Mouse (Mus musculus): ENCODE results near the gene Ssh2. TPM values are rescaled to one million over a fixed set of nuclear protein-coding genes. Genes with fewer than 3 reads are reported as not detected.
"Not testable (repeated sequence)": the region's sequence is repeated elsewhere in the genome, so short reads cannot be mapped to it uniquely, and the experiment has no call there.

The Ssh2 gene
- polyA plus RNA-seq, 1 experiment: 0.47 TPM

- peaks cover 15% of the 10 kb centered on the region for H3K4me1 ChIP-seq (ENCODE audit: control insufficient read depth)
- H3K27me3 ChIP-seq (ENCODE audit: control insufficient read depth): no peaks in the 10 kb centered on the region
- H3K9me3 ChIP-seq (ENCODE audit: control insufficient read depth, low read length): no peaks in the 10 kb centered on the region
- TF ChIP-seq TAL1 (IDR thresholded peaks at IDR 0.05; ENCODE audit: low read length) (no peak), GATA1 (IDR thresholded peaks at IDR 0.05; ENCODE audit: low read length) (no peak)
- no peak overlapping the region for H3K4me3 ChIP-seq (replicated peaks)
- no peaks in the 10 kb centered on the region for H3K36me3 ChIP-seq (ENCODE audit: control insufficient read depth)
Observed at GRCm38 (mm10) chr11:77371088-77371487, 155.0 kb downstream of the Ssh2 start.

GRCm38 (mm10) chr11:77371696-77372095 lies 155.6 kb downstream of the Ssh2 start:
- Histone ChIP-seq H3K9me3 (ENCODE audit: control insufficient read depth, low read length) (no peaks in the 10 kb centered on the region), H3K4me1 (ENCODE audit: control insufficient read depth) (peaks cover 15% of the 10 kb centered on the region), H3K27me3 (ENCODE audit: control insufficient read depth) (no peaks in the 10 kb centered on the region), H3K36me3 (ENCODE audit: control insufficient read depth) (no peaks in the 10 kb centered on the region), H3K4me3 (replicated peaks) (no peak overlapping the region)
- TF ChIP-seq GATA1 (IDR thresholded peaks at IDR 0.05; ENCODE audit: low read length): no peak

- peaks cover 15% of the 10 kb centered on the region for H3K4me1 ChIP-seq (ENCODE audit: control insufficient read depth)
- no peaks in the 10 kb centered on the region for H3K36me3 ChIP-seq (ENCODE audit: control insufficient read depth)
- no peaks in the 10 kb centered on the region for H3K9me3 ChIP-seq (ENCODE audit: control insufficient read depth, low read length)
- H3K4me3 ChIP-seq (replicated peaks): no peak overlapping the region
- TF ChIP-seq TAL1 (IDR thresholded peaks at IDR 0.05; ENCODE audit: low read length) (no peak), GATA1 (IDR thresholded peaks at IDR 0.05; ENCODE audit: low read length) (no peak)
- H3K27me3 ChIP-seq (ENCODE audit: control insufficient read depth): no peaks in the 10 kb centered on the region
Observed at GRCm38 (mm10) chr11:77372196-77372904, 156.3 kb downstream of the Ssh2 start.

GRCm38 (mm10) chr11:77378622-77379021 lies 162.5 kb downstream of the Ssh2 start:
- H3K36me3 ChIP-seq (ENCODE audit: control insufficient read depth): no peaks in the 10 kb centered on the region
- H3K9me3 ChIP-seq (ENCODE audit: control insufficient read depth, low read length): no peaks in the 10 kb centered on the region
- peaks cover 2% of the 10 kb centered on the region; the same call in 1 of the 2 replicates for H3K4me1 ChIP-seq (ENCODE audit: control insufficient read depth)
- H3K27me3 ChIP-seq (ENCODE audit: control insufficient read depth): no peaks in the 10 kb centered on the region
- TF ChIP-seq TAL1 (IDR thresholded peaks at IDR 0.05; ENCODE audit: low read length) (no peak), GATA1 (IDR thresholded peaks at IDR 0.05; ENCODE audit: low read length) (no peak)
- no peak overlapping the region for H3K4me3 ChIP-seq (replicated peaks)

- TF ChIP-seq GATA1 (IDR thresholded peaks at IDR 0.05; ENCODE audit: low read length): no peak
- no peak for TF ChIP-seq TAL1 (IDR thresholded peaks at IDR 0.05; ENCODE audit: low read length)
- H3K9me3 ChIP-seq (ENCODE audit: control insufficient read depth, low read length): no peaks in the 10 kb centered on the region
- H3K36me3 ChIP-seq (ENCODE audit: control insufficient read depth): no peaks in the 10 kb centered on the region
- no peaks in the 10 kb centered on the region for H3K27me3 ChIP-seq (ENCODE audit: control insufficient read depth)
- H3K4me3 ChIP-seq (replicated peaks): no peak overlapping the region
- H3K4me1 ChIP-seq (ENCODE audit: control insufficient read depth): peaks cover 3% of the 10 kb centered on the region
Observed at GRCm38 (mm10) chr11:77381174-77381573, 165.1 kb downstream of the Ssh2 start.

GRCm38 (mm10) chr11:77384151-77384550 lies 168.1 kb downstream of the Ssh2 start:
- Histone ChIP-seq H3K4me3 (replicated peaks) (no peak overlapping the region), H3K27me3 (ENCODE audit: control insufficient read depth) (no peaks in the 10 kb centered on the region), H3K36me3 (ENCODE audit: control insufficient read depth) (peaks cover 2% of the 10 kb centered on the region; the same call in 1 of the 2 replicates), H3K9me3 (ENCODE audit: control insufficient read depth, low read length) (0 out of 2 replicates have a peak, but pooled peaks cover 3% of the 10 kb centered on the region), H3K4me1 (ENCODE audit: control insufficient read depth) (peaks cover 4% of the 10 kb centered on the region)
- TF ChIP-seq GATA1 (IDR thresholded peaks at IDR 0.05; ENCODE audit: low read length) (no peak), TAL1 (IDR thresholded peaks at IDR 0.05; ENCODE audit: low read length) (no peak)

- 0 out of 2 replicates have a peak, but pooled peaks cover 3% of the 10 kb centered on the region for H3K9me3 ChIP-seq (ENCODE audit: control insufficient read depth, low read length)
- peaks cover 2% of the 10 kb centered on the region; the same call in 1 of the 2 replicates for H3K36me3 ChIP-seq (ENCODE audit: control insufficient read depth)
- H3K4me1 ChIP-seq (ENCODE audit: control insufficient read depth): peaks cover 4% of the 10 kb centered on the region
- TF ChIP-seq TAL1 (IDR thresholded peaks at IDR 0.05; ENCODE audit: low read length): no peak
- TF ChIP-seq GATA1 (IDR thresholded peaks at IDR 0.05; ENCODE audit: low read length): no peak
- no peaks in the 10 kb centered on the region for H3K27me3 ChIP-seq (ENCODE audit: control insufficient read depth)
- no peak overlapping the region for H3K4me3 ChIP-seq (replicated peaks)
Observed at GRCm38 (mm10) chr11:77385706-77386690, 169.9 kb downstream of the Ssh2 start.

- H3K9me3 ChIP-seq (ENCODE audit: control insufficient read depth, low read length); H3K4me1 ChIP-seq (ENCODE audit: control insufficient read depth); H3K27me3 ChIP-seq (ENCODE audit: control insufficient read depth); H3K4me3 ChIP-seq (replicated peaks); H3K36me3 ChIP-seq (ENCODE audit: control insufficient read depth): not testable (repeated sequence)
Observed at GRCm38 (mm10) chr11:77388197-77388596, 172.1 kb downstream of the Ssh2 start.

GRCm38 (mm10) chr11:77395539-77395938 lies 179.5 kb downstream of the Ssh2 start:
- H3K27me3 ChIP-seq (ENCODE audit: control insufficient read depth): no peaks in the 10 kb centered on the region
- H3K4me3 ChIP-seq (replicated peaks): no peak overlapping the region
- H3K9me3 ChIP-seq (ENCODE audit: control insufficient read depth, low read length): no peaks in the 10 kb centered on the region
- peaks cover 19% of the 10 kb centered on the region for H3K36me3 ChIP-seq (ENCODE audit: control insufficient read depth)
- TF ChIP-seq GATA1 (IDR thresholded peaks at IDR 0.05; ENCODE audit: low read length): no peak
- TF ChIP-seq TAL1 (IDR thresholded peaks at IDR 0.05; ENCODE audit: low read length): no peak
- H3K4me1 ChIP-seq (ENCODE audit: control insufficient read depth): no peaks in the 10 kb centered on the region
